8 mouse cellular contexts compared by ENCODE assay signal in genomic region chr4:59190650-59191424, GRCm38 (mm10). TPM values are rescaled to one million over a fixed set of nuclear protein-coding genes. Genes with fewer than 3 reads are reported as not detected.
DNase-seq lines count a peak whose midpoint lies in the region; ATAC-seq and TF ChIP-seq lines count a peak whose summit lies in the region.

No protein-coding gene starts in this region.

- peaks cover 7% of the 10 kb centered on the region for H3K4me1 ChIP-seq in kidney, postnatal 0 days (replicated peaks; ENCODE audit: insufficient read depth, low read length)
- H3K4me1 ChIP-seq in kidney, adult 2 months (ENCODE audit: control insufficient read depth, insufficient read depth, low read length) = 0 out of 2 replicates have a peak, but pooled peaks cover 3% of the 10 kb centered on the region
- H3K4me1 ChIP-seq in brown adipose tissue, adult 24 weeks (ENCODE audit: control insufficient read depth, insufficient read depth, insufficient read length, low read length) = peaks cover 13% of the 10 kb centered on the region
- H3K4me1 ChIP-seq in midbrain, postnatal 0 days (ENCODE audit: insufficient read depth, low read length) = peaks cover 2% of the 10 kb centered on the region; the same call in 1 of the 2 replicates

- WGBS in kidney, postnatal 0 days = 50% methylated on average over 7 of the region's 7 CpGs
- WGBS in kidney, adult 2 months = 58% methylated on average over 7 of the region's 7 CpGs
- 63% methylated on average over 7 of the region's 7 CpGs for WGBS in midbrain, postnatal 0 days

- H3K27ac ChIP-seq in kidney, postnatal 0 days = no peak overlapping the region
- no peak overlapping the region for H3K27ac ChIP-seq in kidney, adult 2 months (ENCODE audit: insufficient read depth, low read depth, low read length)
- H3K27ac ChIP-seq in brown adipose tissue, adult 24 weeks (replicated peaks; ENCODE audit: low read depth, low read length) = no peak overlapping the region; the same call in 1 of the 2 replicates
- H3K27ac ChIP-seq in midbrain, postnatal 0 days (ENCODE audit: low read depth, low read length) = no peak overlapping the region

- no peak for TF ChIP-seq CTCF in kidney, postnatal 0 days (IDR thresholded peaks at IDR 0.05; ENCODE audit: low read depth)
- no peak for TF ChIP-seq CTCF in kidney, adult 2 months (conservative IDR thresholded peaks at IDR 0.05; ENCODE audit: insufficient read depth, insufficient read length, low read depth, low read length)
- TF ChIP-seq CTCF in midbrain, postnatal 0 days (IDR thresholded peaks at IDR 0.05) = no peak

- H3K4me3 ChIP-seq in kidney, postnatal 0 days (replicated peaks; ENCODE audit: low read depth, low read length) = peak overlapping the region; percentile 76; the same call in 1 of the 2 replicates
- no peak overlapping the region for H3K4me3 ChIP-seq in kidney, adult 2 months (ENCODE audit: insufficient read depth, low read depth, low read length)
- H3K4me3 ChIP-seq in brown adipose tissue, adult 24 weeks (ENCODE audit: insufficient read depth, low read depth, low read length) = peak overlapping the region; percentile 52
- H3K4me3 ChIP-seq in midbrain, postnatal 0 days (ENCODE audit: low read depth, low read length) = peak overlapping the region; percentile 94

- no peaks in the 10 kb centered on the region for H3K36me3 ChIP-seq in kidney, postnatal 0 days (ENCODE audit: insufficient read depth, low read length)
- H3K36me3 ChIP-seq in kidney, adult 2 months (ENCODE audit: control insufficient read depth, insufficient read depth, low read length) = no peaks in the 10 kb centered on the region
- H3K36me3 ChIP-seq in midbrain, postnatal 0 days (ENCODE audit: insufficient read depth, low read length) = no peaks in the 10 kb centered on the region

- ATAC-seq in kidney, postnatal 0 days (replicated peaks; ENCODE audit: low FRiP score, low read depth) = no peak
- ATAC-seq in inflammation-experienced regulatory T-cells, adult 6 months = peak; percentile 44
- no peak for ATAC-seq in midbrain, postnatal 0 days (ENCODE audit: low FRiP score)
- no peak for ATAC-seq in cerebellum, adult (ENCODE audit: insufficient number of reproducible peaks, low FRiP score, low TSS enrichment)

- peak overlapping the region; percentile 80; the same call in 1 of the 2 replicates for H3K4me2 ChIP-seq in kidney, postnatal 0 days (ENCODE audit: low read length)
- H3K4me2 ChIP-seq in midbrain, postnatal 0 days (ENCODE audit: low read depth, low read length, poor library complexity, severe bottlenecking) = peak overlapping the region; percentile 55

- H3K9me3 ChIP-seq in kidney, postnatal 0 days (replicated peaks; ENCODE audit: low read length) = no peaks in the 10 kb centered on the region
- no peaks in the 10 kb centered on the region for H3K9me3 ChIP-seq in midbrain, postnatal 0 days (ENCODE audit: low read length)

- DNase-seq in kidney, postnatal 0 days (ENCODE audit: low spot score) = no peak
- no peak for DNase-seq in kidney, adult 2 months
- no peak for DNase-seq in midbrain, postnatal 0 days (ENCODE audit: low spot score)
- no peak for DNase-seq in gastrocnemius, postnatal 10 days
- DNase-seq in ovary, postnatal 36 days (ENCODE audit: low spot score) = no peak

- no peak overlapping the region for H3K9ac ChIP-seq in kidney, postnatal 0 days (ENCODE audit: low read depth, low read length)
- H3K9ac ChIP-seq in midbrain, postnatal 0 days (replicated peaks; ENCODE audit: low read length, poor library complexity, severe bottlenecking) = no peak overlapping the region

- no peak for TF ChIP-seq POLR2A in kidney, adult 2 months (IDR thresholded peaks at IDR 0.05; ENCODE audit: low read depth, low read length)

- no peaks in the 10 kb centered on the region for H3K27me3 ChIP-seq in kidney, postnatal 0 days (ENCODE audit: insufficient read depth, low read length)
- no peaks in the 10 kb centered on the region for H3K27me3 ChIP-seq in kidney, adult 2 months (replicated peaks; ENCODE audit: control insufficient read depth, insufficient read depth, low read length)
- no peaks in the 10 kb centered on the region for H3K27me3 ChIP-seq in midbrain, postnatal 0 days (ENCODE audit: insufficient read depth, low read length)

RNA-seq across cellular contexts. Expression of gene Ugcg, which starts 1.8 kb away (rescaled TPM):
- polyA plus RNA-seq in kidney, postnatal 0 days (2015; fragmentation: Nextera tagmentation; extraction: Ambion mirVana) = 7.4 and 7.6 TPM in 2 replicates
- polyA plus RNA-seq in kidney, adult 2 months (2012; rRNA removed) = 7.4 and 11.6 TPM in 2 replicates
- polyA plus RNA-seq in brown adipose tissue, adult 24 weeks (2012; ENCODE audit: insufficient read depth, insufficient read length, missing spikeins) = 5.9 and 7.0 TPM in 2 replicates
- polyA plus RNA-seq in inflammation-experienced regulatory T-cells, adult 6 months (2017; shearing (Covaris generic)) = 10 to 100 TPM in 2 of 3 experiments, 1 to 10 TPM in 1; 8.7 to 20.6 (median 16.4) TPM
- 68.5 and 76.5 TPM in 2 replicates for total RNA-seq in midbrain, postnatal 0 days (2014; rRNA removed)
- polyA plus RNA-seq in midbrain, postnatal 0 days (2015; fragmentation: Nextera tagmentation; extraction: Ambion mirVana) = 18.7 and 22.8 TPM in 2 replicates
- 10 to 100 TPM; 14.2 to 19.7 TPM for total RNA-seq in gastrocnemius, postnatal 10 days (2021)

RNA-seq across cellular contexts. Expression of gene AI481877, which starts 52.1 kb away (rescaled TPM):
- not detected in 2 replicates for polyA plus RNA-seq in kidney, postnatal 0 days (2015; fragmentation: Nextera tagmentation; extraction: Ambion mirVana)
- polyA plus RNA-seq in kidney, adult 2 months (2012; rRNA removed) = not detected in 2 replicates
- not detected in 2 replicates for polyA plus RNA-seq in brown adipose tissue, adult 24 weeks (2012; ENCODE audit: insufficient read depth, insufficient read length, missing spikeins)
- polyA plus RNA-seq in inflammation-experienced regulatory T-cells, adult 6 months (2017; shearing (Covaris generic)) = not detected
- not detected in 2 replicates for total RNA-seq in midbrain, postnatal 0 days (2014; rRNA removed)
- polyA plus RNA-seq in midbrain, postnatal 0 days (2015; fragmentation: Nextera tagmentation; extraction: Ambion mirVana) = 0.02 TPM in 1 of 2 replicates, not detected in the other
- not detected for total RNA-seq in gastrocnemius, postnatal 10 days (2021)
